In the genomic region with DNA sequence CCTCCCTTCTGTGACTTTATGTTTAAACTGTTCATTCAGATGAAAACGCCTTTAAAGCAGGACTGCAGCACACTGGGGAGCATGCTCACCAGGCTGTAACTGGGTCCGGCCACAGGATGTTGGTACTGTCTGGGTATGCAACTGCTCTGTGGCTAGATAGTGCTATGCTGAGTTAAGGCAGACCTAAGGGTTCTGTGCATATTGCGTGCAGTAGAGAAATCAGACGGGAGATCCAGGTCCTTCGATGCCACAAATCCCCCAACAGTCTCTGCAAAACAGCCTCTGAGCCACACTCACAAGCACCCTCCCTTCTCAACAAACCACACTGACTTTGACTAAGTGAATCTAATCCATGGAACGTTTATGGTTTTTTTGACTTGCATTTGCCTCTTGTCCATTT, we compare ENCODE assay signal across 25 mouse cellular contexts. TPM values are rescaled to one million over a fixed set of nuclear protein-coding genes. Genes with fewer than 3 reads are reported as not detected.
DNase-seq lines count a peak whose midpoint lies in the region; ATAC-seq and TF ChIP-seq lines count a peak whose summit lies in the region.
"Had no signal": no experiment of that assay in that cellular context is flagged by ENCODE, and none has a peak within 500 bp of the region (broad histone marks: within the 10 kb centered on the region; RNA-seq: fewer than 3 reads in every experiment).

No protein-coding gene starts in this region.

- no peak for TF ChIP-seq RAD21 in CH12.LX (IDR thresholded peaks at IDR 0.05; ENCODE audit: low read depth, low read length)

- intact Hi-C loops in left cerebral cortex, postnatal 36 days (cut with DNase I): no loop called here

- H3K4me3 ChIP-seq in spleen, adult 2 months (ENCODE audit: extremely low read depth, insufficient read depth, insufficient read length): no peak overlapping the region
- no peak overlapping the region for H3K4me3 ChIP-seq in CH12.LX (replicated peaks in 1 of 3; ENCODE audit: low read depth in 2 of 3, low read length in 2 of 3, poor library complexity in 1 of 3)
- H3K4me3 ChIP-seq in kidney, embryonic 16.5 days (ENCODE audit: low read length): no peak overlapping the region
- H3K4me3 ChIP-seq: embryonic facial prominence, embryonic 12.5 days; embryonic facial prominence, embryonic 15.5 days; gastrocnemius, adult 2 months; heart, embryonic 12.5 days; heart, embryonic 15.5 days; hindbrain, embryonic 10.5 days; hindbrain, embryonic 13.5 days had no signal

- no peak for TF ChIP-seq POLR2A in spleen, adult 2 months (IDR thresholded peaks at IDR 0.05; ENCODE audit: low read depth, low read length)
- TF ChIP-seq POLR2A in CH12.LX (IDR thresholded peaks at IDR 0.05; ENCODE audit: low read depth, low read length): no peak

- ATAC-seq in kidney, embryonic 16.5 days (ENCODE audit: low FRiP score, low TSS enrichment): no peak
- ATAC-seq: forebrain, embryonic 14.5 days; forebrain, postnatal 0 days; hindbrain, embryonic 16.5 days had no signal

- H3K36me3 ChIP-seq in spleen, adult 2 months (ENCODE audit: control insufficient read depth, insufficient read depth, low read length): no peaks in the 10 kb centered on the region
- H3K36me3 ChIP-seq in CH12.LX (replicated peaks in 1 of 2; ENCODE audit: control insufficient read depth in 1 of 2, insufficient read depth in 1 of 2, low read length in 1 of 2): peaks cover 0 to 31% of the 10 kb centered on the region in 2 experiments
- no peaks in the 10 kb centered on the region for H3K36me3 ChIP-seq in kidney, embryonic 16.5 days (ENCODE audit: insufficient read depth, low read length)
- H3K36me3 ChIP-seq: embryonic facial prominence, embryonic 12.5 days; embryonic facial prominence, embryonic 15.5 days; heart, embryonic 12.5 days; heart, embryonic 15.5 days; hindbrain, embryonic 10.5 days; hindbrain, embryonic 13.5 days had no signal

- 27% methylated on average over 6 of the region's 6 CpGs for WGBS in spleen, adult 2 months
- WGBS in kidney, embryonic 16.5 days: 81% methylated on average over 6 of the region's 6 CpGs

- no peak overlapping the region; the same call in 1 of the 2 replicates for H3K9ac ChIP-seq in CH12.LX (ENCODE audit: insufficient read depth, low read depth)
- no peak overlapping the region for H3K9ac ChIP-seq in kidney, embryonic 16.5 days (replicated peaks; ENCODE audit: low read length)
- H3K9ac ChIP-seq: embryonic facial prominence, embryonic 12.5 days; embryonic facial prominence, embryonic 15.5 days; forebrain, postnatal 0 days; heart, embryonic 12.5 days; heart, embryonic 15.5 days; hindbrain, embryonic 13.5 days had no signal

- no peaks in the 10 kb centered on the region for H3K27me3 ChIP-seq in spleen, adult 2 months (ENCODE audit: control insufficient read depth, insufficient read depth, low read length)
- H3K27me3 ChIP-seq in CH12.LX (replicated peaks): no peaks in the 10 kb centered on the region
- no peaks in the 10 kb centered on the region for H3K27me3 ChIP-seq in kidney, embryonic 16.5 days (ENCODE audit: insufficient read depth, low read length)
- H3K27me3 ChIP-seq: embryonic facial prominence, embryonic 12.5 days; embryonic facial prominence, embryonic 15.5 days; heart, embryonic 12.5 days; heart, embryonic 15.5 days; hindbrain, embryonic 13.5 days had no signal

- TF ChIP-seq EP300 in CH12.LX (IDR thresholded peaks at IDR 0.05; ENCODE audit: low read length): no peak

- DNase-seq in spleen, adult 2 months (ENCODE audit: low read depth in 1 of 2, low spot score in 2 of 2): peak in 1 of 2 experiments; percentile 37
- DNase-seq in spleen, adult 12 weeks (ENCODE audit: low spot score): no peak
- DNase-seq in CH12.LX (ENCODE audit: extremely low read depth): no peak
- DNase-seq in induced T-regulatory cell, adult 2 months (ENCODE audit: low read depth): peak; percentile 31
- no peak for DNase-seq in cerebellum, adult 9-10 months
- no peak for DNase-seq in left cerebral cortex, postnatal 36 days (ENCODE audit: low spot score in 2 of 2)
- DNase-seq: adrenal gland, adult 2 months; adrenal gland, postnatal 14 days; cerebellum, adult 18-20 months; cerebellum, adult 9-11 months; cerebellum, postnatal 25 days; forebrain, postnatal 0 days; gastrocnemius, adult 2 months; gastrocnemius, postnatal 14 days; heart, adult 18-20 months; heart, postnatal 36 days had no signal

- no peak for TF ChIP-seq CTCF in spleen, adult 2 months (IDR thresholded peaks at IDR 0.05; ENCODE audit: extremely low read depth, insufficient read depth, insufficient read length, insufficient replicate concordance)
- TF ChIP-seq CTCF in CH12.LX (conservative IDR thresholded peaks at IDR 0.05 in 1 of 2, IDR thresholded peaks at IDR 0.05 in 1 of 2; ENCODE audit: low read depth in 2 of 2, low read length in 2 of 2): no peak

- H3K9me3 ChIP-seq in CH12.LX (replicated peaks; ENCODE audit: low read length): no peaks in the 10 kb centered on the region
- H3K9me3 ChIP-seq in kidney, embryonic 16.5 days (ENCODE audit: low read length): no peaks in the 10 kb centered on the region
- H3K9me3 ChIP-seq: embryonic facial prominence, embryonic 12.5 days; embryonic facial prominence, embryonic 15.5 days; heart, embryonic 12.5 days; heart, embryonic 15.5 days; hindbrain, embryonic 10.5 days; hindbrain, embryonic 13.5 days had no signal

- no peak overlapping the region for H3K4me2 ChIP-seq in CH12.LX (ENCODE audit: insufficient read depth, low read depth, poor library complexity, severe bottlenecking)
- H3K4me2 ChIP-seq in kidney, embryonic 16.5 days (replicated peaks; ENCODE audit: low read depth, low read length): no peak overlapping the region
- H3K4me2 ChIP-seq: embryonic facial prominence, embryonic 12.5 days; embryonic facial prominence, embryonic 15.5 days; heart, embryonic 15.5 days; hindbrain, embryonic 13.5 days had no signal

- dilution Hi-C loops in CH12.LX (cut with MboI; ENCODE audit: extremely low pct_ligation_motif_present, extremely low pct_unique_long_range_greater_than_20kb, low sequenced_read_pairs): no loop called here

- peaks cover 22% of the 10 kb centered on the region for H3K79me2 ChIP-seq in CH12.LX (replicated peaks; ENCODE audit: control insufficient read depth, extremely low read depth, insufficient read depth, poor library complexity, severe bottlenecking)

- H3K27ac ChIP-seq in spleen, adult 2 months (ENCODE audit: insufficient read depth, low read length): peak overlapping the region; percentile 71
- peak overlapping the region; percentile 11 for H3K27ac ChIP-seq in CH12.LX (ENCODE audit: insufficient read depth, low read depth)
- H3K27ac ChIP-seq in kidney, embryonic 16.5 days (ENCODE audit: low read length): no peak overlapping the region
- H3K27ac ChIP-seq: embryonic facial prominence, embryonic 12.5 days; embryonic facial prominence, embryonic 15.5 days; gastrocnemius, adult 2 months; heart, embryonic 15.5 days; hindbrain, embryonic 10.5 days; hindbrain, embryonic 13.5 days had no signal

- in situ Hi-C loops in CH12.LX (cut with MboI; ENCODE audit: low pct_ligation_motif_present, low pct_unique_long_range_greater_than_20kb, low sequenced_read_pairs): no loop called here

- H3K4me1 ChIP-seq in spleen, adult 2 months (ENCODE audit: control insufficient read depth, insufficient read depth, insufficient read length): peaks cover 41% of the 10 kb centered on the region
- H3K4me1 ChIP-seq in CH12.LX (ENCODE audit: control insufficient read depth in 1 of 2, insufficient read depth in 2 of 2): peaks cover 40 to 83% of the 10 kb centered on the region in 2 experiments
- H3K4me1 ChIP-seq in kidney, embryonic 16.5 days (ENCODE audit: insufficient read depth, low read length): no peaks in the 10 kb centered on the region
- H3K4me1 ChIP-seq: embryonic facial prominence, embryonic 15.5 days; hindbrain, embryonic 13.5 days had no signal

TF ChIP-seq in CH12.LX, 34 proteins besides CTCF, POLR2A, EP300 and RAD21:
- TF ChIP-seq ZKSCAN1 (IDR thresholded peaks at IDR 0.05; ENCODE audit: borderline replicate concordance, low read depth, low read length): no peak
- TF ChIP-seq MAX (IDR thresholded peaks at IDR 0.05; ENCODE audit: low read length): no peak
- TF ChIP-seq MAZ (IDR thresholded peaks at IDR 0.05; ENCODE audit: low read depth, low read length): no peak
- no peak for TF ChIP-seq JUN (IDR thresholded peaks at IDR 0.05; ENCODE audit: insufficient read depth, low read depth, low read length)
- no peak for TF ChIP-seq JUND (conservative IDR thresholded peaks at IDR 0.05; ENCODE audit: low read depth, low read length)
- no peak for TF ChIP-seq ZMIZ1 (IDR thresholded peaks at IDR 0.05; ENCODE audit: low read depth, low read length)
- no peak for TF ChIP-seq ELF1 (IDR thresholded peaks at IDR 0.05; ENCODE audit: low read depth, low read length)
- no peak for TF ChIP-seq PAX5 (IDR thresholded peaks at IDR 0.05; ENCODE audit: low read length)
- TF ChIP-seq ZC3H11A (IDR thresholded peaks at IDR 0.05; ENCODE audit: low read depth, low read length): no peak

RNA-seq across cellular contexts. Expression of a gene that starts 46.5 kb away (rescaled TPM):
- 40.7 and 45.8 TPM in 2 replicates for polyA plus RNA-seq in spleen, adult 2 months (2012; rRNA removed)
- total RNA-seq in CH12.LX (2012; rRNA removed): 34.3 and 37.4 TPM in 2 replicates
- total RNA-seq in CH12.LX (2014; rRNA removed): 25.1 and 26.7 TPM in 2 replicates
- polyA plus RNA-seq in CH12.LX (2012; ENCODE audit: insufficient read length, low read depth): 98.6 and 106 TPM in 2 replicates
- 1 to 10 TPM; 1.8 to 2.8 TPM for total RNA-seq in left cerebral cortex, postnatal 36 days (2021)
- polyA plus RNA-seq in kidney, embryonic 16.5 days (2015; fragmentation: Nextera tagmentation; extraction: Ambion mirVana): 2.1 and 2.3 TPM in 2 replicates

Comparison
In these comparisons a context has a peak if more than half of its experiments do, and no peak if none do; other contexts are left out.
1. RNA of a gene that starts 46.5 kb away (polyA plus RNA-seq): 98.6 to 106 TPM in CH12.LX and 40.7 to 45.8 TPM in spleen, adult 2 months; 2.1 to 2.3 TPM in kidney, embryonic 16.5 days; every median in the first group is over 10 times any median in the second.